Mouse (Mus musculus) adrenal gland, adult 2 months (tissue): ENCODE data around the gene Ppfibp1. TPM values are rescaled to one million over a fixed set of nuclear protein-coding genes. Genes with fewer than 3 reads are reported as not detected.

ENCODE experiments used
- polyA plus RNA-seq: library from polyadenylated mRNA; depleted of rRNA; stranded (reverse); fragments of >200 nt; gene quantifications from 2 replicates; pipeline ENCODE4 v1.2.3, GENCODE M21; 2012; rRNA removed
- total RNA-seq, 2 experiments: library from RNA; stranded (reverse); gene quantifications; 2 replicates each; pipeline ENCODE4 v1.2.3; 2021

Ppfibp1 gene
- total and polyA plus RNA-seq, 3 experiments = 12.9 to 99.7 (median 78.9) TPM

Other genes starting within 250 kb of the Ppfibp1 start
- gene Med21, start 245.9 kb upstream of the Ppfibp1 start, total RNA-seq = 10 to 100 TPM; 67.5 to 78.9 TPM
- 10.8 and 20.8 TPM in 2 replicates for gene Med21, start 245.9 kb upstream of the Ppfibp1 start, polyA plus RNA-seq
- gene Tm7sf3, start 245.7 kb upstream of the Ppfibp1 start, total RNA-seq = 10 to 100 TPM; 31.7 to 51.5 TPM
- 17.0 and 22.5 TPM in 2 replicates for gene Tm7sf3, start 245.7 kb upstream of the Ppfibp1 start, polyA plus RNA-seq
- 10 to 100 TPM; 19.7 to 21.7 TPM for gene Stk38l, start 163.5 kb upstream of the Ppfibp1 start, total RNA-seq
- gene Stk38l, start 163.5 kb upstream of the Ppfibp1 start, polyA plus RNA-seq = 0.97 and 1.6 TPM in 2 replicates
- 1 to 10 TPM; 1.6 TPM for gene Arntl2, start 92.4 kb upstream of the Ppfibp1 start, total RNA-seq
- 6.1 and 8.9 TPM in 2 replicates for gene Arntl2, start 92.4 kb upstream of the Ppfibp1 start, polyA plus RNA-seq
- gene Smco2, start 38.4 kb upstream of the Ppfibp1 start, total RNA-seq = not detected
- not detected in 2 replicates for gene Smco2, start 38.4 kb upstream of the Ppfibp1 start, polyA plus RNA-seq
- not detected for gene 1700034J05Rik, start 65.9 kb downstream of the Ppfibp1 start, total RNA-seq
- gene 1700034J05Rik, start 65.9 kb downstream of the Ppfibp1 start, polyA plus RNA-seq = not detected in 2 replicates
- 1 to 10 TPM in 1 of 2 experiments, under 1 TPM in 1; 0.72 to 1.3 TPM for gene Rep15, start 144.1 kb downstream of the Ppfibp1 start, total RNA-seq
- gene Rep15, start 144.1 kb downstream of the Ppfibp1 start, polyA plus RNA-seq = 0.08 and 0.15 TPM in 2 replicates
- 100 to 1,000 TPM in 1 of 2 experiments, 10 to 100 TPM in 1; 62.7 to 106 TPM for gene Mrps35, start 154.3 kb downstream of the Ppfibp1 start, total RNA-seq
- 5.9 and 6.7 TPM in 2 replicates for gene Mrps35, start 154.3 kb downstream of the Ppfibp1 start, polyA plus RNA-seq
- not detected for gene Mansc4, start 198.5 kb downstream of the Ppfibp1 start, total RNA-seq
- gene Mansc4, start 198.5 kb downstream of the Ppfibp1 start, polyA plus RNA-seq = 0.52 and 0.54 TPM in 2 replicates
- gene Klhl42, start 202.9 kb downstream of the Ppfibp1 start, total RNA-seq = 10 to 100 TPM; 20.9 to 21.3 TPM
- 16.4 and 20.6 TPM in 2 replicates for gene Klhl42, start 202.9 kb downstream of the Ppfibp1 start, polyA plus RNA-seq